Comparison of ENCODE assay signal across 30 mouse cellular contexts in the genomic region with DNA sequence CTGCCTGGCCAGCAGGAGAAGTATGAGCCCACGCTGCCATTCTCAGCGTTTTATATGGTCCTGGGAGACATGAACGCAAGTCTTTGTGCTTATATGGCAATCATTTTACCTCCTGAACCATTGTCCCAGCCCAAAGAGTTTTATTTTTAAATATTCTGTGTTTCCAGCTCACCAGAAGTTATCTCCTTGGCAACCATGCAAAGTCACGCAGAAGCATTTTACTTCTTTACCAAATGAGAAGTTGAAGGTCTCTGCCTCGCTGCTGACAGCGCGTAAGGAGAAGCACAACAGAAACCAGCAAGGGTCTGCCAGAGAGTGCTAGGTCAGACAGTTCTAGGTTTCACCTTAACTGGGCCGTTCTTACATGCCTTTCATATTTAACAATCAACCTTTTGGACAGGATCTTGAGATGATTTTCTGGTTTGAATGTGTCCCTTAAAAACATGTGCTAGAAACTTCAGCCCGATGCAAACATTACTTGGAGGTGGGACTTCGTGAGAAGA. TPM values are rescaled to one million over a fixed set of nuclear protein-coding genes. Genes with fewer than 3 reads are reported as not detected.
DNase-seq lines count a peak whose midpoint lies in the region; ATAC-seq and TF ChIP-seq lines count a peak whose summit lies in the region.
"Had no signal": no experiment of that assay in that cellular context is flagged by ENCODE, and none has a peak within 500 bp of the region (broad histone marks: within the 10 kb centered on the region; RNA-seq: fewer than 3 reads in every experiment).

No protein-coding gene starts in this region.

- dilution Hi-C loops in CH12.LX (cut with MboI; ENCODE audit: extremely low pct_ligation_motif_present, extremely low pct_unique_long_range_greater_than_20kb, low sequenced_read_pairs), result no loop called here

- no peak overlapping the region for H3K9ac ChIP-seq in forebrain, postnatal 0 days
- no peak overlapping the region for H3K9ac ChIP-seq in forebrain, embryonic 11.5 days (ENCODE audit: low read length)
- H3K9ac ChIP-seq in hindbrain, postnatal 0 days (replicated peaks; ENCODE audit: low read length), result no peak overlapping the region
- no peak overlapping the region for H3K9ac ChIP-seq in hindbrain, embryonic 14.5 days
- H3K9ac ChIP-seq in CH12.LX (ENCODE audit: insufficient read depth, low read depth), result no peak overlapping the region
- no peak overlapping the region for H3K9ac ChIP-seq in stomach, postnatal 0 days (ENCODE audit: low read length)
- H3K9ac ChIP-seq: embryonic facial prominence, embryonic 13.5 days; forebrain, embryonic 13.5 days; heart, embryonic 12.5 days; heart, embryonic 15.5 days; hindbrain, embryonic 13.5 days had no signal

- TF ChIP-seq CTCF in forebrain, postnatal 0 days (IDR thresholded peaks at IDR 0.05; ENCODE audit: low read depth), result no peak
- 0 out of 2 replicates have a peak, but pooled peaks have one; percentile 3 for TF ChIP-seq CTCF in hindbrain, postnatal 0 days (IDR thresholded peaks at IDR 0.05; ENCODE audit: low read depth)
- no peak for TF ChIP-seq CTCF in CH12.LX (conservative IDR thresholded peaks at IDR 0.05 in 1 of 2, IDR thresholded peaks at IDR 0.05 in 1 of 2; ENCODE audit: low read depth in 2 of 2, low read length in 2 of 2)
- TF ChIP-seq CTCF in stomach, postnatal 0 days (IDR thresholded peaks at IDR 0.05; ENCODE audit: low read depth), result peak; percentile 36

- in situ Hi-C loops in CH12.LX (cut with MboI; ENCODE audit: low pct_ligation_motif_present, low pct_unique_long_range_greater_than_20kb, low sequenced_read_pairs), result no loop called here

- peaks cover 16% of the 10 kb centered on the region for H3K4me1 ChIP-seq in forebrain, postnatal 0 days (ENCODE audit: insufficient read depth)
- no peaks in the 10 kb centered on the region for H3K4me1 ChIP-seq in forebrain, embryonic 11.5 days (replicated peaks; ENCODE audit: control insufficient read depth, insufficient read depth, low read length)
- no peaks in the 10 kb centered on the region for H3K4me1 ChIP-seq in hindbrain, postnatal 0 days (ENCODE audit: insufficient read depth, low read length)
- peaks cover 5% of the 10 kb centered on the region; the same call in 1 of the 2 replicates for H3K4me1 ChIP-seq in hindbrain, embryonic 14.5 days (replicated peaks; ENCODE audit: control insufficient read depth, insufficient read depth, low read length)
- H3K4me1 ChIP-seq in CH12.LX (ENCODE audit: control insufficient read depth in 1 of 2, insufficient read depth in 2 of 2), result peaks cover 0 to 6% of the 10 kb centered on the region in 2 experiments; a peak in 1 of 4 replicates
- H3K4me1 ChIP-seq in stomach, postnatal 0 days (replicated peaks; ENCODE audit: control insufficient read depth, insufficient read depth), result no peaks in the 10 kb centered on the region

- no peaks in the 10 kb centered on the region for H3K36me3 ChIP-seq in forebrain, postnatal 0 days (ENCODE audit: insufficient read depth)
- no peaks in the 10 kb centered on the region for H3K36me3 ChIP-seq in forebrain, embryonic 11.5 days (ENCODE audit: control insufficient read depth, insufficient read depth, low read length)
- no peaks in the 10 kb centered on the region for H3K36me3 ChIP-seq in hindbrain, postnatal 0 days (ENCODE audit: insufficient read depth, low read length)
- no peaks in the 10 kb centered on the region for H3K36me3 ChIP-seq in hindbrain, embryonic 14.5 days (replicated peaks; ENCODE audit: control insufficient read depth, insufficient read depth)
- no peaks in the 10 kb centered on the region for H3K36me3 ChIP-seq in CH12.LX (replicated peaks in 1 of 2; ENCODE audit: control insufficient read depth in 1 of 2, insufficient read depth in 1 of 2, low read length in 1 of 2)
- no peaks in the 10 kb centered on the region for H3K36me3 ChIP-seq in stomach, postnatal 0 days (ENCODE audit: control insufficient read depth, insufficient read depth, low read length)
- H3K36me3 ChIP-seq: embryonic facial prominence, embryonic 10.5 days; embryonic facial prominence, embryonic 13.5 days; G1E; heart, embryonic 12.5 days; heart, embryonic 15.5 days; hindbrain, embryonic 10.5 days; hindbrain, embryonic 13.5 days had no signal

- TF ChIP-seq RAD21 in CH12.LX (IDR thresholded peaks at IDR 0.05; ENCODE audit: low read depth, low read length), result no peak

- no peak overlapping the region for H3K27ac ChIP-seq in forebrain, postnatal 0 days (ENCODE audit: low read depth, low read length)
- no peak overlapping the region for H3K27ac ChIP-seq in forebrain, embryonic 11.5 days (ENCODE audit: low read depth, low read length)
- H3K27ac ChIP-seq in hindbrain, postnatal 0 days, result no peak overlapping the region
- H3K27ac ChIP-seq in hindbrain, embryonic 14.5 days, result no peak overlapping the region
- H3K27ac ChIP-seq in CH12.LX (ENCODE audit: insufficient read depth, low read depth), result no peak overlapping the region
- H3K27ac ChIP-seq in stomach, postnatal 0 days (replicated peaks), result no peak overlapping the region
- H3K27ac ChIP-seq: embryonic facial prominence, embryonic 10.5 days; embryonic facial prominence, embryonic 13.5 days; forebrain, embryonic 13.5 days; gastrocnemius, adult 2 months; heart, embryonic 15.5 days; hindbrain, embryonic 10.5 days; hindbrain, embryonic 13.5 days had no signal

- H3K4me2 ChIP-seq in forebrain, postnatal 0 days (ENCODE audit: low read depth), result no peak overlapping the region
- no peak overlapping the region for H3K4me2 ChIP-seq in forebrain, embryonic 11.5 days (ENCODE audit: low read depth, low read length, severe bottlenecking)
- no peak overlapping the region for H3K4me2 ChIP-seq in hindbrain, postnatal 0 days (ENCODE audit: low read depth, low read length)
- no peak overlapping the region for H3K4me2 ChIP-seq in hindbrain, embryonic 14.5 days (replicated peaks)
- H3K4me2 ChIP-seq in CH12.LX (ENCODE audit: insufficient read depth, low read depth, poor library complexity, severe bottlenecking), result peak overlapping the region; percentile 4; the same call in 1 of the 2 replicates
- H3K4me2 ChIP-seq in stomach, postnatal 0 days (replicated peaks; ENCODE audit: low read depth), result no peak overlapping the region
- H3K4me2 ChIP-seq: embryonic facial prominence, embryonic 13.5 days; forebrain, embryonic 13.5 days; heart, embryonic 12.5 days; heart, embryonic 15.5 days; hindbrain, embryonic 13.5 days had no signal

- TF ChIP-seq EP300 in CH12.LX (IDR thresholded peaks at IDR 0.05; ENCODE audit: low read length), result no peak
- no peak for TF ChIP-seq EP300 in stomach, postnatal 0 days (optimal IDR thresholded peaks at IDR 0.05)

- ATAC-seq in forebrain, postnatal 0 days, result peak; percentile 34
- no peak for ATAC-seq in forebrain, embryonic 11.5 days (replicated peaks; ENCODE audit: low FRiP score)
- ATAC-seq in hindbrain, postnatal 0 days, result no peak
- ATAC-seq in hindbrain, embryonic 14.5 days (ENCODE audit: low FRiP score), result no peak
- no peak for ATAC-seq in stomach, postnatal 0 days (ENCODE audit: low FRiP score, low TSS enrichment)
- ATAC-seq: forebrain, embryonic 13.5 days; forebrain, embryonic 16.5 days; Patski had no signal

- no peak for DNase-seq in forebrain, postnatal 0 days
- no peak for DNase-seq in forebrain, embryonic 11.5 days (ENCODE audit: low spot score)
- DNase-seq in hindbrain, postnatal 0 days (ENCODE audit: low spot score), result no peak
- DNase-seq in hindbrain, embryonic 14.5 days (ENCODE audit: low spot score), result no peak
- DNase-seq in CH12.LX (ENCODE audit: extremely low read depth), result no peak
- DNase-seq in stomach, postnatal 0 days (ENCODE audit: low spot score), result no peak
- DNase-seq in cerebellum, postnatal 36 days, result no peak
- DNase-seq: adrenal gland, postnatal 10 days; adrenal gland, postnatal 36 days; cerebellum, adult 11 months; cerebellum, adult 2 months; cerebellum, adult 9-11 months; cerebellum, postnatal 25 days; embryo, embryonic 11 days; gastrocnemius, adult 2 months; gastrocnemius, postnatal 14 days; heart, adult 18-20 months; heart, postnatal 10 days; heart, postnatal 36 days had no signal

- WGBS in forebrain, postnatal 0 days, result 79% methylated on average over 10 of the region's 10 CpGs
- WGBS in forebrain, embryonic 11.5 days, result 89% methylated on average over 10 of the region's 10 CpGs
- WGBS in hindbrain, postnatal 0 days, result 80% methylated on average over 10 of the region's 10 CpGs
- WGBS in hindbrain, embryonic 14.5 days, result 86% methylated on average over 10 of the region's 10 CpGs
- 71% methylated on average over 10 of the region's 10 CpGs for WGBS in stomach, postnatal 0 days

- H3K27me3 ChIP-seq in forebrain, postnatal 0 days (ENCODE audit: insufficient read depth, low read length), result no peaks in the 10 kb centered on the region
- no peaks in the 10 kb centered on the region for H3K27me3 ChIP-seq in forebrain, embryonic 11.5 days (ENCODE audit: control insufficient read depth, insufficient read depth, low read length)
- H3K27me3 ChIP-seq in hindbrain, postnatal 0 days (ENCODE audit: insufficient read depth, low read length), result no peaks in the 10 kb centered on the region
- no peaks in the 10 kb centered on the region for H3K27me3 ChIP-seq in hindbrain, embryonic 14.5 days (ENCODE audit: control insufficient read depth, insufficient read depth, low read length)
- peaks cover 2% of the 10 kb centered on the region for H3K27me3 ChIP-seq in CH12.LX (replicated peaks)
- H3K27me3 ChIP-seq in stomach, postnatal 0 days (ENCODE audit: control insufficient read depth, insufficient read depth, low read length), result no peaks in the 10 kb centered on the region
- H3K27me3 ChIP-seq: embryonic facial prominence, embryonic 13.5 days; forebrain, embryonic 13.5 days; heart, embryonic 12.5 days; hindbrain, embryonic 13.5 days; Patski had no signal

- TF ChIP-seq POLR2A in CH12.LX (IDR thresholded peaks at IDR 0.05; ENCODE audit: low read depth, low read length), result no peak

- H3K79me2 ChIP-seq in CH12.LX (replicated peaks; ENCODE audit: control insufficient read depth, extremely low read depth, insufficient read depth, poor library complexity, severe bottlenecking), result no peaks in the 10 kb centered on the region

- H3K4me3 ChIP-seq in forebrain, postnatal 0 days (ENCODE audit: low read depth, low read length), result no peak overlapping the region
- no peak overlapping the region for H3K4me3 ChIP-seq in forebrain, embryonic 11.5 days (ENCODE audit: low read depth, low read length)
- no peak overlapping the region for H3K4me3 ChIP-seq in hindbrain, postnatal 0 days (ENCODE audit: low read length)
- no peak overlapping the region for H3K4me3 ChIP-seq in hindbrain, embryonic 14.5 days (replicated peaks; ENCODE audit: low read length)
- no peak overlapping the region for H3K4me3 ChIP-seq in CH12.LX (replicated peaks in 1 of 3; ENCODE audit: low read depth in 2 of 3, low read length in 2 of 3, poor library complexity in 1 of 3)
- H3K4me3 ChIP-seq in stomach, postnatal 0 days (ENCODE audit: low read depth, low read length), result no peak overlapping the region
- H3K4me3 ChIP-seq: embryonic facial prominence, embryonic 10.5 days; embryonic facial prominence, embryonic 13.5 days; erythroblast, embryonic 14.5 days; forebrain, embryonic 13.5 days; gastrocnemius, adult 2 months; heart, embryonic 12.5 days; heart, embryonic 15.5 days; hindbrain, embryonic 10.5 days; hindbrain, embryonic 13.5 days had no signal

- peaks cover 2% of the 10 kb centered on the region; the same call in 1 of the 2 replicates for H3K9me3 ChIP-seq in forebrain, postnatal 0 days (ENCODE audit: low read length)
- no peaks in the 10 kb centered on the region; the same call in 1 of the 2 replicates for H3K9me3 ChIP-seq in forebrain, embryonic 11.5 days (ENCODE audit: control insufficient read depth, low read length)
- H3K9me3 ChIP-seq in hindbrain, postnatal 0 days (ENCODE audit: low read length), result 0 out of 2 replicates have a peak, but pooled peaks cover 2% of the 10 kb centered on the region
- H3K9me3 ChIP-seq in hindbrain, embryonic 14.5 days (ENCODE audit: control insufficient read depth, low read length), result peaks cover 8% of the 10 kb centered on the region
- H3K9me3 ChIP-seq in CH12.LX (replicated peaks; ENCODE audit: low read length), result peaks cover 3% of the 10 kb centered on the region
- no peaks in the 10 kb centered on the region for H3K9me3 ChIP-seq in stomach, postnatal 0 days (ENCODE audit: control insufficient read depth, low read length)
- H3K9me3 ChIP-seq: embryonic facial prominence, embryonic 13.5 days; forebrain, embryonic 13.5 days; G1E; heart, embryonic 12.5 days had no signal

RNA-seq across cellular contexts. Expression of a gene that starts 35.8 kb away (rescaled TPM):
- total RNA-seq in forebrain, postnatal 0 days (2014; rRNA removed), result 9.2 and 9.9 TPM in 2 replicates
- 2.9 and 4.7 TPM in 2 replicates for polyA plus RNA-seq in forebrain, postnatal 0 days (2015; fragmentation: Nextera tagmentation; extraction: Ambion mirVana)
- polyA plus RNA-seq in forebrain, embryonic 11.5 days (2014; fragmentation: Nextera tagmentation; extraction: Ambion mirVana), result 3.9 and 4.6 TPM in 2 replicates
- 18.9 and 21.5 TPM in 2 replicates for total RNA-seq in hindbrain, postnatal 0 days (2014; rRNA removed)
- 7.1 and 8.4 TPM in 2 replicates for polyA plus RNA-seq in hindbrain, postnatal 0 days (2015; fragmentation: Nextera tagmentation; extraction: Ambion mirVana)
- polyA plus RNA-seq in hindbrain, embryonic 14.5 days (2014; fragmentation: Nextera tagmentation; extraction: Ambion mirVana), result 13.9 and 16.6 TPM in 2 replicates
- total RNA-seq in CH12.LX (2012; rRNA removed), result not detected in 2 replicates
- not detected in 2 replicates for total RNA-seq in CH12.LX (2014; rRNA removed)
- polyA plus RNA-seq in CH12.LX (2012; ENCODE audit: insufficient read length, low read depth), result not detected in 2 replicates
- polyA plus RNA-seq in stomach, postnatal 0 days (2015; fragmentation: Nextera tagmentation; extraction: Ambion mirVana), result 24.4 and 32.1 TPM in 2 replicates
- total RNA-seq: G1E had no signal
- polyA plus RNA-seq: G1E had no signal

RNA-seq across cellular contexts. Expression of a gene that starts 37.9 kb away (rescaled TPM):
- total RNA-seq in forebrain, postnatal 0 days (2014; rRNA removed), result 24.1 and 25.1 TPM in 2 replicates
- 12.5 and 16.7 TPM in 2 replicates for polyA plus RNA-seq in forebrain, postnatal 0 days (2015; fragmentation: Nextera tagmentation; extraction: Ambion mirVana)
- 3.0 and 3.6 TPM in 2 replicates for polyA plus RNA-seq in forebrain, embryonic 11.5 days (2014; fragmentation: Nextera tagmentation; extraction: Ambion mirVana)
- 31.2 and 39.3 TPM in 2 replicates for total RNA-seq in hindbrain, postnatal 0 days (2014; rRNA removed)
- 38.3 and 39.2 TPM in 2 replicates for polyA plus RNA-seq in hindbrain, postnatal 0 days (2015; fragmentation: Nextera tagmentation; extraction: Ambion mirVana)
- polyA plus RNA-seq in hindbrain, embryonic 14.5 days (2014; fragmentation: Nextera tagmentation; extraction: Ambion mirVana), result 18.0 and 20.7 TPM in 2 replicates
- total RNA-seq in CH12.LX (2012; rRNA removed), result 19.8 and 25.1 TPM in 2 replicates
- 27.2 and 28.0 TPM in 2 replicates for total RNA-seq in CH12.LX (2014; rRNA removed)
- 37.3 and 40.6 TPM in 2 replicates for polyA plus RNA-seq in CH12.LX (2012; ENCODE audit: insufficient read length, low read depth)
- polyA plus RNA-seq in stomach, postnatal 0 days (2015; fragmentation: Nextera tagmentation; extraction: Ambion mirVana), result 16.6 and 17.0 TPM in 2 replicates

Comparison
In these comparisons a context has a peak if more than half of its experiments do, and no peak if none do; other contexts are left out.
1. CTCF ChIP-seq: peak in hindbrain, postnatal 0 days (single experiment) and stomach, postnatal 0 days (single experiment); none in forebrain, postnatal 0 days (single experiment) and CH12.LX (0 of 2).